Mouse (Mus musculus): Measurements from ENCODE around the gene Hoxb9. TPM values are rescaled to one million over a fixed set of nuclear protein-coding genes. Genes with fewer than 3 reads are reported as not detected.

Hoxb9 gene
- polyA plus RNA-seq, 1 experiment from 2014 or later = not detected

DNA sequence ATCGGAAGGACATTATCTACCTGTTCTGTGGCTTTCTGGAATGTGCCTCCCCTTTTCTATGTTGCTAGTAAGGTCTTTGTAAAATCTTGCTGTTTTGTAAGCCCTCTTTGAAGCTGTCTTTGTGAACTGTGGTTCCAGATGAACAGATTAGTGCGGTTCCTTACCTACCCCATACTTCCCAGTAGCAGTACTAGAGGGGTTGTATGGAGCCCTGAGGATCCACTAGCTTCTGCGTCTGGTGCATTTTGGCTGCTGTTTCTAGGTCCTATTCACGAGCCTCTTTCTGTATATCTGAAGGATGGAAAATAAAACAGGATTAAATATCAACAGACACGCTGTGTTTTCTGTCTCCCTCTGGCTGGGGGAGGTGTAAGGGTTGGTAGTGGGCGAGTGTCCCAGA lies 18.6 kb downstream of the Hoxb9 start:
- no peak overlapping the region for H3K9ac ChIP-seq
- 4% methylated on average over 6 of the region's 6 CpGs for WGBS

GRCm38 (mm10) chr11:96290705-96291355 lies 19.6 kb downstream of the Hoxb9 start:
- Histone ChIP-seq H3K4me3 (replicated peaks) (no peak overlapping the region), H3K4me1 (peaks cover 3% of the 10 kb centered on the region; the same call in 1 of the 2 replicates), H3K27me3 (peaks cover 97% of the 10 kb centered on the region), H3K9me3 (no peaks in the 10 kb centered on the region), H3K36me3 (replicated peaks) (no peaks in the 10 kb centered on the region), H3K9ac (no peak overlapping the region), H3K4me2 (no peak overlapping the region), H3K27ac (no peak overlapping the region)
- WGBS = 2% methylated on average over 17 of the region's 17 CpGs
- ATAC-seq (ENCODE audit: low FRiP score) = no peak

More for the DNA sequence above, 18.6 kb downstream of the Hoxb9 start:
- ATAC-seq (ENCODE audit: low FRiP score) = no peak
- peaks cover 4% of the 10 kb centered on the region; the same call in 1 of the 2 replicates for H3K4me1 ChIP-seq
- H3K36me3 ChIP-seq (replicated peaks) = no peaks in the 10 kb centered on the region
- peaks cover 97% of the 10 kb centered on the region for H3K27me3 ChIP-seq
- no peak overlapping the region for H3K4me3 ChIP-seq (replicated peaks)
- H3K9me3 ChIP-seq = no peaks in the 10 kb centered on the region
- H3K27ac ChIP-seq = no peak overlapping the region
- no peak overlapping the region for H3K4me2 ChIP-seq

- ATAC-seq (ENCODE audit: low FRiP score) = no peak
- Histone ChIP-seq H3K4me2 (no peak within 1 kb of the TSS), H3K36me3 (replicated peaks) (no peaks in the 10 kb centered on the region), H3K9me3 (no peaks in the 10 kb centered on the region), H3K9ac (no peak within 1 kb of the TSS), H3K4me3 (replicated peaks) (no peak within 1 kb of the TSS), H3K27me3 (peaks cover 97% of the 10 kb centered on the region), H3K27ac (no peak within 1 kb of the TSS), H3K4me1 (no peaks in the 10 kb centered on the region)
- WGBS = under 1% methylated on average over 22 of the region's 22 CpGs
Measured at GRCm38 (mm10) chr11:96291681-96292564, 20.7 kb downstream of the Hoxb9 start, which contains the start of gene Hoxb6. Gene Hoxb6 (plus strand): TSS chr11:96292476.

GRCm38 (mm10) chr11:96292565-96293301 lies 21.5 kb downstream of the Hoxb9 start:
- Histone ChIP-seq H3K4me3 (replicated peaks) (no peak overlapping the region), H3K9ac (no peak overlapping the region), H3K9me3 (no peaks in the 10 kb centered on the region), H3K4me1 (no peaks in the 10 kb centered on the region), H3K4me2 (no peak overlapping the region), H3K36me3 (replicated peaks) (no peaks in the 10 kb centered on the region), H3K27me3 (peaks cover 97% of the 10 kb centered on the region), H3K27ac (no peak overlapping the region)
- no peak for ATAC-seq (ENCODE audit: low FRiP score)
- under 1% methylated on average over 12 of the region's 12 CpGs for WGBS

- no peak overlapping the region for H3K4me2 ChIP-seq
- no peak overlapping the region for H3K9ac ChIP-seq
- H3K27me3 ChIP-seq = peaks cover 97% of the 10 kb centered on the region
- H3K4me1 ChIP-seq = no peaks in the 10 kb centered on the region
- no peak overlapping the region for H3K4me3 ChIP-seq (replicated peaks)
- H3K27ac ChIP-seq = no peak overlapping the region
- under 1% methylated on average over 22 of the region's 22 CpGs for WGBS
- no peak for ATAC-seq (ENCODE audit: low FRiP score)
- no peaks in the 10 kb centered on the region for H3K9me3 ChIP-seq
- H3K36me3 ChIP-seq (replicated peaks) = no peaks in the 10 kb centered on the region
Measured at GRCm38 (mm10) chr11:96293302-96293921, 22.2 kb downstream of the Hoxb9 start.

DNA sequence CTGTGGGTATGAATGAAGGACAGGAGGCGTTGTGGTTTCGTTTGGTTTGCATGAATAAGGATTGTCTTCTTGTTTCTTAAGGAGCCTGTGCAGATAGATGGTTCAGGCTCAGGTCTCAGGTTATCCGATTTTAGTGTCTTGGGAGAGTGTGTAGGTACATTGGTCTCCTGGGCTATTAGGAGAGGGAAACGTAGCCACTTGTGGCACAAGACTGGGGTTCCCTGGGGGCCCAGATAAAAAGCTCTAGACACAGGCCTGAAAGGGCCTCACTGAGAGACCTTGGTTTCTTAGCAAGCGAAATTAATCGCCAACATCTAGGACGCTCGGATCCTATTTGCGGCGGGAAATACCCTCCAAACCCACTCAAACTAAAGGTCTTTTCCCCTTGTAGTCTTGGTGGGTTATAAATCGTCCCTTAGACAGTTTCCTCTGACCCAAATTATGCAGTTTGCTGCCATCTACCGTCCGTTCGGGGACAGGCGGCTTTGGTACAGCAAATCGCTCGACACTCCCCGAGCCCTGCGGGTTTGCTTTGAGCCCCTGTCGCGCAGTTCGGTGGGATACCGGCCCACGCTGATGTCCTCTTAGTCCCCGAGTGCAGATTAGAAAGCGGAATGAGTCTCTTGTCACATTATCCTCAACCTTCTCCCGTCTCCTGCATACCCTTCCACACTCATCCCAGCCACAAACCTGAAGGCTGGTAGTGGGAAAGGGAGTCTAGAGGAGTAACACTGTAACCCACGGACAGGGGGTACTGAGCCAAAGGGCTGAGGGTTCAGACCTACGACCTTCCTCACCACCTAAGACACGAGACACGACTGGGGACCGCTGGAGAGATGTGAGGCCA lies 23.2 kb downstream of the Hoxb9 start:
- under 1% methylated on average over 32 of the region's 32 CpGs for WGBS
- no peak overlapping the region for H3K27ac ChIP-seq
- no peak overlapping the region for H3K9ac ChIP-seq
- H3K4me3 ChIP-seq (replicated peaks) = no peak overlapping the region
- no peaks in the 10 kb centered on the region for H3K36me3 ChIP-seq (replicated peaks)
- H3K9me3 ChIP-seq = no peaks in the 10 kb centered on the region
- H3K4me1 ChIP-seq = peaks cover 4% of the 10 kb centered on the region
- peaks cover 97% of the 10 kb centered on the region for H3K27me3 ChIP-seq
- H3K4me2 ChIP-seq = no peak overlapping the region
- no peak for ATAC-seq (ENCODE audit: low FRiP score)

DNA sequence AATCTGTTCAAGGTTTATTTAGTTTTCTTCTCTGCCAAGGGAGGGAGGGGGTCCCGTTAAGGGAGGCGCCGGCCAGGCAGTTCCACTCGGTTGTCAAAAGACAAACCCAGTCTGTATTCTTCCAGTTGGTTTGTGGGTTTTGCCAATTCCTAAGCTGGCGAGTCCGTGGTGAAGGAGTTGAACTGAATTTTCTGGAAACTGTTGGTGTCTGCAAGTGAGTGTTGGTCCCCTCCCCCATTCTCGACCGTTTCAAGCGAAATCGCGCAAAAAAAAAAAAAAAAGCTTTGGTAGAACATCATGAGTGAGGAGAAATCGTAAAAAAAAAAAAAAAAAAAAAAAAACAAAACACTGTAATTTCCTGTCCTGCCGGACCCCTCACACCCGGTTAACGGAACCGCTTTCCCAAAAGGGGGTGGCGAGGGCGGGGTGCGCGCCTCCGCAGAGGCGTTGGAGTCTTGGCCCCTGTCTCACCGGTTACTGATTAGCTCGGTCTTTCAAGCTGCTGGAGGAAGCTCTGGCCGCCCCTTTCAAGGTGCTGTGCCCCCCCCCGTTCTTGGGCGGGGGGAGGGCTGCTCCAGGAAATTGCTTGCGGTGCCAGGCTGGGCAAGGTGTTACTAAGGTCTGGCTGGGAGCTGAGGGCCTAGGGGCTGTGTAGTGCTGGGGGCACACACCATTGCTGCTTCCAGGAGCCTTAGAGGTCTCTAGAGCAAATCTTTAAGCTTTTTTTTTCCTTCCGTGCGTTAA lies 24.0 kb downstream of the Hoxb9 start:
- no peak overlapping the region for H3K4me3 ChIP-seq (replicated peaks)
- no peak overlapping the region for H3K4me2 ChIP-seq
- under 1% methylated on average over 30 of the region's 30 CpGs for WGBS

DNA sequence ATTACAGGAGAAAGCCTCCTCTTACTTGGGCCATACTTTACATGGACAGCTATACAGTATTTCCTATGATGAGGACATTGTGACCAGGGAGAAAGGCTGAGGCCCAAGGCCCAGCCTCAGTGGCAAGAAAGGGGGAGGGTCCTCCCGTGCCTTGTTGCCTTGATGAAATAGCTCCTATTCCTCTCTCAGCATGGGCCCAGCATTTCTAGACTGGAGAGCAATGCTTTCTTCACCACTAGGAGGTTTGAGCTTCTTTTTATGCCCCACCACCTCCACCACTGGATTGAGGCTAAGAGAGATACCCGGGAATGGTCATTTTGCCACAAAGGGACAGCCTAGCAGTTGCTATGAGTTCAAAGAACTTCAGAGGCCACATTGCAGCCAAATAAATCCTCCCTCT lies 25.7 kb downstream of the Hoxb9 start:
- no peaks in the 10 kb centered on the region for H3K36me3 ChIP-seq (replicated peaks)
- H3K9me3 ChIP-seq = no peaks in the 10 kb centered on the region
- H3K27ac ChIP-seq = no peak overlapping the region
- H3K4me1 ChIP-seq = peaks cover 6% of the 10 kb centered on the region
- H3K4me2 ChIP-seq = no peak overlapping the region
- H3K4me3 ChIP-seq (replicated peaks) = no peak overlapping the region
- ATAC-seq (ENCODE audit: low FRiP score) = no peak
- peaks cover 100% of the 10 kb centered on the region for H3K27me3 ChIP-seq
- WGBS = 0% methylated on average over 2 of the region's 2 CpGs
- H3K9ac ChIP-seq = no peak overlapping the region

More for the DNA sequence above, 24.0 kb downstream of the Hoxb9 start:
- H3K36me3 ChIP-seq (replicated peaks) = no peaks in the 10 kb centered on the region
- H3K4me1 ChIP-seq = peaks cover 4% of the 10 kb centered on the region
- H3K27ac ChIP-seq = no peak overlapping the region
- peaks cover 97% of the 10 kb centered on the region for H3K27me3 ChIP-seq
- no peak overlapping the region for H3K9ac ChIP-seq
- no peaks in the 10 kb centered on the region for H3K9me3 ChIP-seq
- no peak for ATAC-seq (ENCODE audit: low FRiP score)

DNA sequence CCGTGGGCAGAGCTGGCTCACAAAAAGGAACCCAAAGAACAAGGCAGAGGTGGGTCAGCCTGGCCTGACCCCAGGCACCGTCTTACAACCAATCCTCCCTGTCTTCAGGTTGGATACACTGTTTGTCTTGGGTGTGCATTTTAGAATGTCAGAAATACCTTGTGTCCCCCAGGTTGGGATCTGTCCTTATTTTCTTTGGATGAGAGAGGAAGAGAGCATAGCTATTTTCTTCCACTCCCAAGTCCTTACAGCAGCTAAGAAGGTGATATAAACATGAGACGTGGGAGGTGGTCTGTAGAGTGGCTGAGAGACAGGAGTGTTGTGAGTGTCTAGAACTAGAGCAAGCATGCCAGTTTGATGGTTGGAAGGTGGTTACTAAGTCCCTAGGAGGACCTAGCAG lies 26.2 kb downstream of the Hoxb9 start:
- Histone ChIP-seq H3K4me2 (no peak overlapping the region), H3K4me1 (peaks cover 6% of the 10 kb centered on the region), H3K27me3 (peaks cover 100% of the 10 kb centered on the region), H3K9me3 (no peaks in the 10 kb centered on the region), H3K4me3 (replicated peaks) (no peak overlapping the region), H3K9ac (no peak overlapping the region), H3K36me3 (replicated peaks) (no peaks in the 10 kb centered on the region), H3K27ac (no peak overlapping the region)
- WGBS = 3% methylated on average over 3 of the region's 3 CpGs
- no peak for ATAC-seq (ENCODE audit: low FRiP score)

DNA sequence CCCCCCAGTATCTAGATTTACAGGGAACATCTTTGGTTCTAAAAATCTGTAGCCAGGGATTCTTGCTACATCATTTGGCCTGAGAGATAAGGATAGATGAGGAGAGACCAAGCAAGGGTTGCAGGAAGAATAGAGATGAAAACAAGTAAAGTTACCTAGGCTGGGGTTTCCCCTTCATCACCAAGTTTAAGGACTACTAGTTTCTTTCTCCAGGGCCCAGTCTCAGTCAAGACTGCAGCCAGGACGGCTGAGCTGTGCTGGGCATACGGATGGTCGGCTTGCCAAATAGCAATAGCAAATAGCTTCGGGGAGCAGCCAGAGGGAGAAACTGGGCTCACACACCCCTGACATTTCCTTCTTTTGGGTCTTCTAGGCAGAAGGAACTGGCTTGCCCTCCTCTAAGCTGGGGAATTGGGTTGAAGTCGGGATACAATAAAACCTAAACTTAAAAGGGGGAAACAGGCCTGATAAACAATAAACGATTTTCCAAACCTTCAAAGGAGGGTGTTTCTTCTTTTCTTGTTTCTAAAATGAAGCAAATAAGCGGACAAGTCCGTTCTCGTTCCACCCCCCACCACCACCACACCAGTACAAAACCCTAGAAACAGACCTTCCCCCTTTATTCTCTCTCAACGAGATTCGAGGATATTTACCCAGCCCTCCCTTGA lies 26.8 kb downstream of the Hoxb9 start:
- Histone ChIP-seq H3K27ac (no peak overlapping the region), H3K4me1 (peaks cover 7% of the 10 kb centered on the region), H3K9ac (no peak overlapping the region), H3K4me2 (no peak overlapping the region), H3K36me3 (replicated peaks) (no peaks in the 10 kb centered on the region), H3K4me3 (replicated peaks) (no peak overlapping the region), H3K9me3 (no peaks in the 10 kb centered on the region), H3K27me3 (peaks cover 100% of the 10 kb centered on the region)
- no peak for ATAC-seq (ENCODE audit: low FRiP score)
- 4% methylated on average over 11 of the region's 11 CpGs for WGBS

Data from forebrain, embryonic 12.5 days (tissue).